Mouse (Mus musculus): ENCODE measurements at regions not wholly inside any gene's neighbourhood (a gene's known extent, or its start where the extent isn't known, plus 50 kb on each side); places are given as distances from the start of the nearest gene placed in this dataset.
A peak's percentile ranks its signal among the peaks of the same experiment; 100 is the strongest.

- no peak overlapping the region for H3K4me2 ChIP-seq
- 83% methylated on average over 6 of the region's 6 CpGs for WGBS
- H3K27ac ChIP-seq, result no peak overlapping the region
- no peaks in the 10 kb centered on the region for H3K9me3 ChIP-seq
- no peaks in the 10 kb centered on the region; the same call in 1 of the 2 replicates for H3K4me1 ChIP-seq
- no peak overlapping the region for H3K9ac ChIP-seq
- H3K36me3 ChIP-seq (replicated peaks), result no peaks in the 10 kb centered on the region
- H3K27me3 ChIP-seq (replicated peaks), result no peaks in the 10 kb centered on the region
- H3K4me3 ChIP-seq, result no peak overlapping the region
- ATAC-seq (replicated peaks), result no peak
These were observed 331.3 kb downstream of the Sox9 start for GRCm38 (mm10) chr11:113113220-113113817.

- H3K9ac ChIP-seq, result no peak overlapping the region
- peaks cover 12% of the 10 kb centered on the region for H3K4me1 ChIP-seq
- no peak overlapping the region for H3K4me2 ChIP-seq
- 89% methylated on average over 9 of the region's 9 CpGs for WGBS
- H3K9me3 ChIP-seq, result no peaks in the 10 kb centered on the region
- H3K27ac ChIP-seq, result no peak overlapping the region
- no peak overlapping the region for H3K4me3 ChIP-seq
- H3K27me3 ChIP-seq (replicated peaks), result no peaks in the 10 kb centered on the region
- H3K36me3 ChIP-seq (replicated peaks), result no peaks in the 10 kb centered on the region
- ATAC-seq (replicated peaks), result no peak
These were observed 335.3 kb downstream of the Sox9 start for GRCm38 (mm10) chr11:113117179-113117898.

GRCm38 (mm10) chr11:113120570-113120969, 338.5 kb downstream of the Sox9 start:
- H3K27ac ChIP-seq, result no peak overlapping the region
- H3K4me3 ChIP-seq, result no peak overlapping the region
- 37% methylated on average over 6 of the region's 6 CpGs for WGBS
- H3K27me3 ChIP-seq (replicated peaks), result no peaks in the 10 kb centered on the region
- no peak overlapping the region for H3K4me2 ChIP-seq
- H3K36me3 ChIP-seq (replicated peaks), result no peaks in the 10 kb centered on the region
- H3K9me3 ChIP-seq, result no peaks in the 10 kb centered on the region
- peaks cover 18% of the 10 kb centered on the region for H3K4me1 ChIP-seq
- no peak overlapping the region for H3K9ac ChIP-seq
- no peak for ATAC-seq (replicated peaks)

- 0 out of 2 replicates have a peak, but pooled peaks have one; percentile 45 for ATAC-seq (replicated peaks)
These were observed 339.3 kb downstream of the Sox9 start for GRCm38 (mm10) chr11:113121307-113121706.

GRCm38 (mm10) chr11:113122137-113122536, 340.1 kb downstream of the Sox9 start:
- Histone ChIP-seq H3K36me3 (replicated peaks) (no peaks in the 10 kb centered on the region), H3K27ac (no peak overlapping the region), H3K4me3 (no peak overlapping the region), H3K27me3 (replicated peaks) (no peaks in the 10 kb centered on the region), H3K4me2 (no peak overlapping the region), H3K9ac (no peak overlapping the region), H3K4me1 (peaks cover 18% of the 10 kb centered on the region), H3K9me3 (no peaks in the 10 kb centered on the region)
- WGBS, result 60% methylated on average over 9 of the region's 9 CpGs
- ATAC-seq (replicated peaks), result no peak

More at GRCm38 (mm10) chr11:113121307-113121706, 339.3 kb downstream of the Sox9 start:
- H3K27me3 ChIP-seq (replicated peaks), result no peaks in the 10 kb centered on the region
- no peaks in the 10 kb centered on the region for H3K36me3 ChIP-seq (replicated peaks)
- no peaks in the 10 kb centered on the region for H3K9me3 ChIP-seq
- WGBS, result 43% methylated on average over 12 of the region's 12 CpGs
- no peak overlapping the region; the same call in 1 of the 2 replicates for H3K27ac ChIP-seq
- H3K4me3 ChIP-seq, result no peak overlapping the region
- no peak overlapping the region for H3K4me2 ChIP-seq
- peaks cover 18% of the 10 kb centered on the region for H3K4me1 ChIP-seq
- no peak overlapping the region for H3K9ac ChIP-seq

- Histone ChIP-seq H3K4me3 (no peak overlapping the region), H3K4me1 (peaks cover 18% of the 10 kb centered on the region), H3K9ac (no peak overlapping the region), H3K9me3 (no peaks in the 10 kb centered on the region), H3K36me3 (replicated peaks) (no peaks in the 10 kb centered on the region), H3K4me2 (no peak overlapping the region), H3K27ac (peak overlapping the region; percentile 16; the same call in 1 of the 2 replicates), H3K27me3 (replicated peaks) (no peaks in the 10 kb centered on the region)
- 42% methylated on average over 2 of the region's 2 CpGs for WGBS
- no peak for ATAC-seq (replicated peaks)
These were observed 340.9 kb downstream of the Sox9 start for GRCm38 (mm10) chr11:113122964-113123363.

GRCm38 (mm10) chr11:113125832-113126231, 343.8 kb downstream of the Sox9 start:
- H3K9me3 ChIP-seq, result no peaks in the 10 kb centered on the region
- H3K27ac ChIP-seq, result no peak overlapping the region
- 77% methylated on average over 7 of the region's 7 CpGs for whole genome bisulfite sequencing
- H3K4me1 ChIP-seq, result peaks cover 18% of the 10 kb centered on the region
- H3K36me3 ChIP-seq (replicated peaks), result no peaks in the 10 kb centered on the region
- no peaks in the 10 kb centered on the region for H3K27me3 ChIP-seq (replicated peaks)
- H3K4me3 ChIP-seq, result no peak overlapping the region
- no peak overlapping the region for H3K9ac ChIP-seq
- no peak for ATAC-seq (replicated peaks)
- no peak overlapping the region for H3K4me2 ChIP-seq

GRCm38 (mm10) chr11:113129192-113129591, 347.2 kb downstream of the Sox9 start:
- Histone ChIP-seq H3K4me2 (no peak overlapping the region), H3K27me3 (replicated peaks) (no peaks in the 10 kb centered on the region), H3K4me1 (no peaks in the 10 kb centered on the region), H3K4me3 (no peak overlapping the region), H3K9me3 (no peaks in the 10 kb centered on the region), H3K9ac (no peak overlapping the region), H3K36me3 (replicated peaks) (no peaks in the 10 kb centered on the region), H3K27ac (no peak overlapping the region)
- no peak for ATAC-seq (replicated peaks)
- 85% methylated on average over 5 of the region's 5 CpGs for WGBS

GRCm38 (mm10) chr11:113129975-113130374, 348.0 kb downstream of the Sox9 start:
- no peak overlapping the region for H3K4me2 ChIP-seq
- H3K4me3 ChIP-seq, result no peak overlapping the region
- H3K9ac ChIP-seq, result no peak overlapping the region
- no peaks in the 10 kb centered on the region for H3K9me3 ChIP-seq
- ATAC-seq (replicated peaks), result no peak
- no peaks in the 10 kb centered on the region for H3K27me3 ChIP-seq (replicated peaks)
- H3K4me1 ChIP-seq, result no peaks in the 10 kb centered on the region
- H3K27ac ChIP-seq, result no peak overlapping the region
- no peaks in the 10 kb centered on the region for H3K36me3 ChIP-seq (replicated peaks)
- WGBS, result 99% methylated on average over 7 of the region's 7 CpGs

GRCm38 (mm10) chr11:113132078-113133064, 350.3 kb downstream of the Sox9 start:
- Histone ChIP-seq H3K36me3 (replicated peaks) (no peaks in the 10 kb centered on the region), H3K4me2 (no peak overlapping the region), H3K4me3 (no peak overlapping the region), H3K27me3 (replicated peaks) (no peaks in the 10 kb centered on the region), H3K9ac (no peak overlapping the region), H3K9me3 (no peaks in the 10 kb centered on the region), H3K4me1 (no peaks in the 10 kb centered on the region), H3K27ac (0 out of 2 replicates have a peak overlapping the region, but pooled peaks have one; percentile 16)
- 72% methylated on average over 23 of the region's 23 CpGs for WGBS
- ATAC-seq (replicated peaks), result 0 out of 2 replicates have a peak, but pooled peaks have one; percentile 45

- no peak for ATAC-seq (replicated peaks)
- no peak overlapping the region for H3K27ac ChIP-seq
- H3K9me3 ChIP-seq, result no peaks in the 10 kb centered on the region
- no peaks in the 10 kb centered on the region for H3K36me3 ChIP-seq (replicated peaks)
- 0 out of 2 replicates have a peak, but pooled peaks cover 3% of the 10 kb centered on the region for H3K4me1 ChIP-seq
- no peak overlapping the region for H3K4me3 ChIP-seq
- H3K4me2 ChIP-seq, result no peak overlapping the region
- H3K27me3 ChIP-seq (replicated peaks), result no peaks in the 10 kb centered on the region
- no peak overlapping the region for H3K9ac ChIP-seq
- WGBS, result 86% methylated on average over 4 of the region's 4 CpGs
These were observed 351.4 kb downstream of the Sox9 start for GRCm38 (mm10) chr11:113133407-113133806.

GRCm38 (mm10) chr11:113135261-113135660, 353.2 kb downstream of the Sox9 start:
- Histone ChIP-seq H3K36me3 (replicated peaks) (no peaks in the 10 kb centered on the region), H3K4me3 (no peak overlapping the region), H3K9ac (no peak overlapping the region), H3K4me2 (no peak overlapping the region), H3K4me1 (0 out of 2 replicates have a peak, but pooled peaks cover 4% of the 10 kb centered on the region), H3K27ac (no peak overlapping the region), H3K27me3 (replicated peaks) (no peaks in the 10 kb centered on the region), H3K9me3 (no peaks in the 10 kb centered on the region)
- WGBS, result 28% methylated on average over 5 of the region's 5 CpGs
- no peak for ATAC-seq (replicated peaks)
